Mouse (Mus musculus) forebrain, embryonic 11.5 days (tissue): ENCODE results near the gene 1700014D04Rik. TPM values are rescaled to one million over a fixed set of nuclear protein-coding genes. Genes with fewer than 3 reads are reported as not detected.
"Not testable (repeated sequence)": the region's sequence is repeated elsewhere in the genome, so short reads cannot be mapped to it uniquely, and the experiment has no call there.

ENCODE experiments used
- ATAC-seq: fragments of 200-750 bp; cut with Nextera tagmentation; replicated peaks from 2 replicates; pipeline ENCODE4 v1.8.0; 2017; ENCODE audit warnings: moderate TSS enrichment; ENCODE audit not compliant: low FRiP score
- DNase-seq: peaks from one replicate; pipeline ENCODE4 v3.0.0-alpha.2; 2017; ENCODE audit warnings: low spot score
- H3K27ac ChIP-seq: fragments of 300-500 bp; sonication (generic); 2 replicates; pipeline ENCODE4 v1.5.1; 2014; ENCODE audit warnings: low read depth, low read length
- H3K27me3 ChIP-seq: fragments of 300-500 bp; sonication (generic); 2 replicates; pipeline ENCODE4 v1.6.1; 2014; ENCODE audit warnings: mild to moderate bottlenecking, low read length, mixed read lengths; ENCODE audit not compliant: control insufficient read depth, insufficient read depth
- H3K36me3 ChIP-seq: fragments of 300-500 bp; sonication (generic); 2 replicates; pipeline ENCODE4 v1.6.1; 2014; ENCODE audit warnings: mild to moderate bottlenecking, low read length, moderate library complexity, mixed read lengths; ENCODE audit not compliant: control insufficient read depth, insufficient read depth
- H3K4me1 ChIP-seq: fragments of 300-500 bp; sonication (generic); replicated peaks from 2 replicates; pipeline ENCODE4 v1.6.1; 2014; ENCODE audit warnings: low read length, mixed read lengths; ENCODE audit not compliant: control insufficient read depth, insufficient read depth
- H3K4me2 ChIP-seq: fragments of 300-500 bp; sonication (generic); 2 replicates; pipeline ENCODE4 v1.6.1; 2014; ENCODE audit warnings: low read depth, mild to moderate bottlenecking, low read length, moderate library complexity, mixed read lengths; ENCODE audit not compliant: severe bottlenecking
- H3K4me3 ChIP-seq: fragments of 300-500 bp; sonication (generic); 2 replicates; pipeline ENCODE4 v1.5.1; 2014; ENCODE audit warnings: low read depth, low read length
- H3K9ac ChIP-seq: fragments of 300-500 bp; sonication (generic); 2 replicates; pipeline ENCODE4 v1.6.1; 2014; ENCODE audit warnings: low read length
- H3K9me3 ChIP-seq: fragments of 300-500 bp; sonication (generic); 2 replicates; pipeline ENCODE4 v1.6.1; 2016; ENCODE audit warnings: low read length, mixed read lengths; ENCODE audit not compliant: control insufficient read depth
- WGBS: fragments of 180-500 bp; shearing (Covaris S2); extraction: QIAGEN DNeasy Blood & Tissue Kit; methylation state at CpG from one replicate; pipeline ENCODE4 v1.1.7; 2014; 5-methylcytosine and 5-hydroxymethylcytosine counted together
- polyA plus RNA-seq: library from polyadenylated mRNA; unstranded; fragments of >200 nt; fragmentation: Nextera tagmentation; extraction: Ambion mirVana; gene quantifications from 2 replicates; pipeline ENCODE4 v1.2.1, GENCODE M21; 2014

The 1700014D04Rik gene
- polyA plus RNA-seq, 1 experiment from 2014 or later: 0.16 TPM

DNA sequence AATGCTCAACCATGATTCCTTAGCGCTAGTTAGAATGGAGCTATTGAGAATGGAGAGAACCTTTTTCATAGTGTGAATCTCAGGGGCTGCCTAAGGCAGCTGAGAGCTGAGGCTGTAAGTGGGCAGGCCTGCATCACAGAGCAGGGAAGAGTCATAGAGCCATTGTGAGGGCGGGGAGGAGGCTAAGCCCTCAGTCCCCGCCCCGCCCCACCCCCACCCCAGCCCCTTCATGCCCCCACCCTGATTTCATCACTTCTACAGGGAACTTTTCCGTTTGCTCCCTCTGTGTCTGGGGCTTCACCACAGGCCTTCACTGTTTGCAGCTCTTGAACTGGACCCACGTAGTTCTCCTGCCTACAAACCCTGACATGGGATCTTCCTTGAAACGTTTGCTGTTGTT, 14.9 kb downstream of the 1700014D04Rik start, which contains the start of gene Spata31d1d:
Gene Spata31d1d, minus strand, starts transcription at position 101 of the 400 bp plus-strand sequence.
- WGBS: 44% methylated on average over 7 of the region's 7 CpGs
- ATAC-seq: no peak
- H3K4me3 ChIP-seq: no peak within 1 kb of the TSS

DNA sequence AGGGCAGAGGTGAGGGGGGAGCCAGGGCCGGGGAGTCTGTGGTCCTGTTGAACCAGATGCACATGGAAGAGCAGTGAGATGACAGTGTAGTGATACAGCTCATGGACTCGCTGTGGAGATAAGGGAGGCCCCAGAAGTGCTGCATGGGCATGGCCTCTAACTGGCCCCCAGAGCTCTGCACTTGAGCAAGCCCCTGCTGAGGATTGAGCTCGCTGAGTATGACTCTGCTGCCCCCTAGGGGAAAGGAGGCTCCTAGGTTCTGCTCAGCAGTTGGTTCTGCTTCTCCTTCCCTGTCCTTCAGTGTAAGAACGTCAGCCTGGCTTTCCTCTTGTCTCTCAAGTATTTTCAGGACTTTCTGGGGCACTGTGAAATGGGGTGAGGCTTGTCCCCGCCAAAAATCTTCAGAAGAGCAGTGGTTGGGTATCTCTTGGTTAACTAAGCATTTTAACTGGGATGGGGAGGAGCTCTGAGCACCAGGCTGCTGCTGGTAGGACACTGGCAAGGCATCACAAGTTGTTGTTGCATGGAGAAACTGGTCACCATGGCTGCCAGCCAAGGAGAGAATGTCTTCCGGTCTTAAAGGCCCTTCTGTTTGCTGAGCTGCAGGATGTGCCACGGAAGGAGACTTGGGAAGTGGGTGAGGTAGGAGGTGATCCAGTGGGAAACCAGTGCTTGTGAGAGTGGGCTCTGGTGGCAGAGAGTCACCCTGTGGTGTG, 18.0 kb downstream of the 1700014D04Rik start:
- 37% methylated on average over 7 of the region's 7 CpGs for WGBS
- no peak overlapping the region for H3K27ac ChIP-seq
- H3K36me3 ChIP-seq: no peaks in the 10 kb centered on the region
- no peak overlapping the region for H3K4me2 ChIP-seq
- no peak overlapping the region for H3K9ac ChIP-seq
- H3K9me3 ChIP-seq: no peaks in the 10 kb centered on the region
- H3K4me3 ChIP-seq: no peak overlapping the region
- DNase-seq (peak; percentile 89), ATAC-seq (peak; percentile 81)
- H3K4me1 ChIP-seq: no peaks in the 10 kb centered on the region
- peaks cover 2% of the 10 kb centered on the region; the same call in 1 of the 2 replicates for H3K27me3 ChIP-seq

More for the DNA sequence above, 14.9 kb downstream of the 1700014D04Rik start, which contains the start of gene Spata31d1d:
- no peak within 1 kb of the TSS for H3K27ac ChIP-seq
- no peaks in the 10 kb centered on the region for H3K9me3 ChIP-seq
- no peaks in the 10 kb centered on the region for H3K4me1 ChIP-seq
- no peak for DNase-seq
- H3K27me3 ChIP-seq: peaks cover under 1% of the 10 kb centered on the region; the same call in 1 of the 2 replicates
- H3K36me3 ChIP-seq: no peaks in the 10 kb centered on the region
- H3K9ac ChIP-seq: no peak within 1 kb of the TSS
- no peak within 1 kb of the TSS for H3K4me2 ChIP-seq

DNA sequence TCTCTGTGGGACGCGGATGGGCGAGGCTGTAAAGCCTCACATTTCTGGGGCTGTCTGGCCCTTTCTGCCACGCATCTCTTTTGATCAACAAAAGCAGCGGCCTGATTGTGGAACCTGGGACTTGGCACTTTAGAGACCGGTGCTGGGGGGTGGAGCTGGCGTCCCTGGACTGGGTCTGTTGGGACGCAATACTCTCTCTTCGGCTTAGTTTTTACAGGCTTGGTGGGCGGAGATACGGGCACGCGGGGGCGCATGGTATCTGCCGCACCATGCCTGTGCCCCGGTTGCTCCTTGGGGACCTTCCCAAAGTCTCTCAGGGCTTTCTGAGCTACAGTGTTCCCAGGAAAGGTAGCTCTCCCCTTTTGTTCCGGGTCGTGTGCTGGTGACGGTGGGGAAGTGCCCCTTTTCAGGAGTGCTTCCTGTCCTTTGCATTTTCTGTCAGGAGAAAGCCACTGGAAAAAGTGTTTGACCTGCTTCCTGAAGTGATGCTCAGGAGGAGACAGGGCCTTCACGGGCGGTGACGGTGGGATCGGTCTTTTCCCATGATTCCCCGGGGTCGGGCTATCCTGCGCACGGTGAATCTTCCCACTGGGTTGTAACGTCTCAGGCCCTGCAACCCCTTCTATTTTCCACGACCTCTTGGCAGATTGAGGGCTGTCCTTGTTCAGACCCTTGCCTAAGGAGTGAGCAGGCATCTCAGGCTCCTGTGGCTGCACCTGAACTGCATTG, 20.2 kb downstream of the 1700014D04Rik start:
- Histone ChIP-seq H3K4me3 (no peak overlapping the region), H3K4me1 (no peaks in the 10 kb centered on the region), H3K36me3 (no peaks in the 10 kb centered on the region), H3K9ac (peak overlapping the region; percentile 24), H3K27ac (no peak overlapping the region), H3K27me3 (peaks cover 2% of the 10 kb centered on the region; the same call in 1 of the 2 replicates), H3K9me3 (no peaks in the 10 kb centered on the region), H3K4me2 (peak overlapping the region; percentile 37)
- no peak for DNase-seq
- WGBS: 32% methylated on average over 29 of the region's 29 CpGs
- no peak for ATAC-seq

DNA sequence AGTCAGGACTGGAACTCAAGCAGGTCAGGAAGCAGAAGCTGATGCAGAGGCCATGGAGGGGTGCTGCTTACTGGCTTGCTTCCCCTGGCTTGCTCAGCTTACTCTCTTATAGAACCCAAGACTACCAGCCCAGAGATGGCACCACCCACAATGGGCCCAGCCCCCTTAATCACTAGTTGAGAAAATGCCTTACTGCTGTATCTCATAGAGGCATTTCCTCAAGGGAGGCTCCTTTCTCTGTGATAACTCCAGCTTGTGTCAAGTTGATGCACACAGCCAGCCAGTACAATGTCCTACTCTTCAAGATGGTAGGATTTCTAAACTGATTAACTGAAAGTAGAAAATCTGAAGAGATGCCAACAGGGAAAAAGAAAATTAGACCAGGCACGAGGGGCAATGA, 24.5 kb downstream of the 1700014D04Rik start:
- not testable (repeated sequence) for H3K9ac ChIP-seq, H3K36me3 ChIP-seq, ATAC-seq, H3K9me3 ChIP-seq, H3K27me3 ChIP-seq, H3K4me3 ChIP-seq, H3K4me2 ChIP-seq, H3K27ac ChIP-seq, DNase-seq, H3K4me1 ChIP-seq
- 88% methylated on average over 1 of the region's 1 CpGs for WGBS

- H3K27me3 ChIP-seq: no peaks in the 10 kb centered on the region
- no peak for DNase-seq
- no peak for ATAC-seq
- no peaks in the 10 kb centered on the region for H3K36me3 ChIP-seq
- H3K9me3 ChIP-seq: no peaks in the 10 kb centered on the region
- 92% methylated on average over 1 of the region's 1 CpGs for WGBS
- no peak overlapping the region for H3K27ac ChIP-seq
- no peak overlapping the region for H3K9ac ChIP-seq
- H3K4me3 ChIP-seq: no peak overlapping the region
- no peaks in the 10 kb centered on the region for H3K4me1 ChIP-seq
- H3K4me2 ChIP-seq: no peak overlapping the region
Observed at GRCm38 (mm10) chr13:59719475-59719874, 27.1 kb downstream of the 1700014D04Rik start.

DNA sequence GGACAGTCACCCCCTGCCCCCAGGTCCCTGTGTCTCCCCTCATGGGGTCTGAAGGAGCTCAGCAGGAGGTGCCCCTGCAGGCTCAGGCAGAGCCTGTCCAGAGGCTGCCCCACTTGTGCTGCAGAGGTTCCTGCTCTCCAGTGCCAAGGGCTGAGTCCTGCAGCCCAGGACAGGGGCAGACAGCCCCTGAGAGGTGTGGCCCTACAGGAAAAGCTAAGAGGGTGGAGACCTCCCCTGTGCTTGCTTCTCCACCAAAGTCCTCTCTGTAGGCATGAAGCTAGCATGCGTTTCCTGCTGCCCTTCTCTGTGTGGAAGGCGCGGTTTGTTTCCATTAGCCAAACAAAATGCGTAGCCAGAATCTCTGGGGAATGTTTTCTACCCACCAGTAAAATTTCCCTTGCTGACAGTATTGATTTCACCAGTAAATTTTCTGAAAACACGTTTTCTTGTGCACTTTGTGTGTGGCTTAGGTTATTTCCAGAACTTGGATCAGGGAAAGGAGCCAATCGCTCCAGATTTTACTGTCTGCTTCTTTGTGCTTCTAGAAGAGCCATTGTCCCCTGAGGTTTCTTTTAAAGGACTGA, 27.6 kb downstream of the 1700014D04Rik start:
- not testable (repeated sequence) for DNase-seq

GRCm38 (mm10) chr13:59713710-59714109, 32.8 kb downstream of the 1700014D04Rik start:
- Histone ChIP-seq H3K36me3 (no peaks in the 10 kb centered on the region), H3K9ac (no peak overlapping the region), H3K4me2 (no peak overlapping the region), H3K27ac (no peak overlapping the region), H3K27me3 (no peaks in the 10 kb centered on the region), H3K4me3 (no peak overlapping the region), H3K9me3 (no peaks in the 10 kb centered on the region), H3K4me1 (no peaks in the 10 kb centered on the region)
- WGBS: 49% methylated on average over 3 of the region's 3 CpGs
- ATAC-seq (no peak), DNase-seq (no peak)

More for the DNA sequence above, 27.6 kb downstream of the 1700014D04Rik start:
- not testable (repeated sequence) for H3K27ac ChIP-seq, H3K36me3 ChIP-seq, ATAC-seq, H3K27me3 ChIP-seq, H3K9me3 ChIP-seq, H3K9ac ChIP-seq, H3K4me3 ChIP-seq, H3K4me2 ChIP-seq, H3K4me1 ChIP-seq
- WGBS: 49% methylated on average over 6 of the region's 6 CpGs

- WGBS: 74% methylated on average over 3 of the region's 3 CpGs
- not testable (repeated sequence) for H3K4me1 ChIP-seq, ATAC-seq, H3K36me3 ChIP-seq, H3K27ac ChIP-seq, H3K9me3 ChIP-seq, H3K27me3 ChIP-seq, H3K9ac ChIP-seq, H3K4me2 ChIP-seq, H3K4me3 ChIP-seq, DNase-seq
Observed at GRCm38 (mm10) chr13:59711984-59712383, 34.6 kb downstream of the 1700014D04Rik start, which contains the start of gene Spata31d1b. Gene Spata31d1b (plus strand): TSS chr13:59712284.
